Mouse (Mus musculus): ENCODE measurements around the gene Atp5c1.

The Atp5c1 gene

DNA sequence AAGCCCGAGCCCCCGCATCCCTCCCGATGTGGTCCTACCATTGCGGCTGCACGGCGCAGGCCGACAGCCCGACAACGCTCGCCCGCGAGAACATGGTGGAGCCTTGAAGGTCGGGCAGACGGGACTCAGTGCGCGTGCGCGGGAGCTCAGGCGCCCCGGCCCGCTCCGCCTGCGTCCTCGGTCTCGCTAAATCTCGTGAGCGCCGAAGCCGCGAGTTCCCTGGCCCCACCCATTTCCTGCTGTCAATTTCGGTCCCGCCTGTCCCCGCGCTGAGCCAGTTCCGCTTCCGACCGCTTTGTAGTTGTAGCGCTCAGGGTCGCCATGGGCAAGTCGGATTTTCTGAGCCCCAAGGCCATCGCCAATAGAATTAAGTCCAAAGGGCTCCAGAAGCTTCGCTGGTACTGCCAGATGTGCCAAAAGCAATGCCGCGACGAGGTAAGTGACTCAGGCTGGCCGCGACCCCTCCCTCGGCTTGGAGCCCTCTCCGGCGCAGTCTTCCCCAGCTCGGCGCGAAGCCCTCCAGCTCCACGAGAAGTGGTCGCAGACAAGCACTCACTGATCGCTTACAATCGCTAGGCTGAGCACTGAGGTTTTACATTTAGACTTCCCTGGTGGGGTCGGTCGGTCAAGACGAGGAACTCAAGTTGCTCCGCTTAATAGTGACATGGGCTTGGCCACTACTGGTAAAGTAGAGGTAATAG is at the start of gene Atp5c1, which contains the start of gene Kin:
TSS of gene Atp5c1 (minus strand) at position 201 of the 701 bp plus-strand sequence.
TSS of gene Kin (plus strand) at position 284 of the 701 bp plus-strand sequence.
- peak; percentile 98 for DNase-seq (ENCODE audit: low spot score)

GRCm38 (mm10) chr2:10128571-10128970 is 48.3 kb upstream of the Atp5c1 start:
- DNase-seq (ENCODE audit: low spot score), result no peak

DNA sequence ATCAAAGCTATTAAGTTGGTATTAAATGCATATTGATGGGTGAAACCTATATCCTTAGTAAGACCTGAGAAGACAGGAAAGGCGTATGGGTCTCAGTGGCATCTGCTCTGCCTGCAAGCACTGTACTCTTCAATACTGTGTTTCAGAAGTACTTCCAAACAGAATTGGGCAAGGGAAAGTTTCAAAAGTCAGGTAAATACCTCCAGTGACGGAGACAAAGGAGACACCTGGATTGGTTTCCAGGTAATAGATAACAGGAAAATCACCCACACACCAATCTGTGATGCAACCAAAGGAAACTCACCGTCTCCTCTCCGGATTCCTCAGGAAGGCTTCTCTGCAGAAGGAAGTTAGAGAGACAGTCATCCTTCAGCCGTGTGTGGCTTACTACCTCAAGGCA is 47.2 kb upstream of the Atp5c1 start:
- DNase-seq (ENCODE audit: low spot score), result no peak

- DNase-seq (ENCODE audit: low spot score), result no peak
These were observed 45.8 kb upstream of the Atp5c1 start for GRCm38 (mm10) chr2:10126122-10126521.

DNA sequence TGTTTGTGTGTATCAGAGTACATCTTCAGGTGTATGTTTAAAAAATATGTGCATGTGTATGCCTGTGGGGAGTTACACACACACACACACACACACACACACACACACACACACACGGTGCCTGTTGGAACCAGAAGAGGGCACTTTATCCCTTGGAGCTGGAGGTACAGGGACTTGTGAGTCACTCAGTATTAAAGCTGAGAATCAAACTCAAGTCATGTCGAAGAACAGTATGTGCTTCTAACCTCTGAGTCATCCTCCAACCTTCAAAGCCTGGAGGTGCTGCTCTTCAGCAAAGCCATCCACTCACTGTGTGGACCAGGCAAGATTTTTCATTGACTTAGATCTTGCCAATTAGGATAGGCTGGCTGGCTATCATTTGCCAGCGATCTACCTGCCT is 41.5 kb upstream of the Atp5c1 start:
- DNase-seq (ENCODE audit: low spot score), result no peak

- DNase-seq (ENCODE audit: low spot score), result no peak
These were observed 39.0 kb upstream of the Atp5c1 start for GRCm38 (mm10) chr2:10119276-10119675.

- no peak for DNase-seq (ENCODE audit: low spot score)
These were observed 38.4 kb upstream of the Atp5c1 start for GRCm38 (mm10) chr2:10118751-10119150.

GRCm38 (mm10) chr2:10108535-10109189 is 28.4 kb upstream of the Atp5c1 start:
- no peak for DNase-seq (ENCODE audit: low spot score)

- peak; percentile 38 for DNase-seq (ENCODE audit: low spot score)
These were observed 20.9 kb upstream of the Atp5c1 start for GRCm38 (mm10) chr2:10101180-10101579.

DNA sequence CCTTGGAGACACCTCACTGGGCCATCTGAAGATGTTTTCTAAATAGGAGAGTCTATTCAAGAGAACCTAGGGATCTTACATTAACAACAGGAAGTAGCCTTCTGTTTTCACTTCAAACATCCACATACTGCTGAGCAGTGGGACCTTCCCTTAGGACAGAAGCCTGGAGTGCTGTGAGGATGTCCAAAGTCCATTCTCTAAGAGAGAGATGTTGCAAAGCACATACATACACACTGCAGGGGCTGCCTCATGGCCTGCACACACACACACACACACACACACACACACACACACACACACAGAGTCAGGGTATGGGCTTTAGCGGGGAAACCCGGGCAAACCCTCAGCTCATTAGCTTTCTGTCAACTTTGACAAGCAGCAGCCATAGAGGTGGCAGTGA is 20.2 kb upstream of the Atp5c1 start:
- DNase-seq (ENCODE audit: low spot score), result no peak

DNA sequence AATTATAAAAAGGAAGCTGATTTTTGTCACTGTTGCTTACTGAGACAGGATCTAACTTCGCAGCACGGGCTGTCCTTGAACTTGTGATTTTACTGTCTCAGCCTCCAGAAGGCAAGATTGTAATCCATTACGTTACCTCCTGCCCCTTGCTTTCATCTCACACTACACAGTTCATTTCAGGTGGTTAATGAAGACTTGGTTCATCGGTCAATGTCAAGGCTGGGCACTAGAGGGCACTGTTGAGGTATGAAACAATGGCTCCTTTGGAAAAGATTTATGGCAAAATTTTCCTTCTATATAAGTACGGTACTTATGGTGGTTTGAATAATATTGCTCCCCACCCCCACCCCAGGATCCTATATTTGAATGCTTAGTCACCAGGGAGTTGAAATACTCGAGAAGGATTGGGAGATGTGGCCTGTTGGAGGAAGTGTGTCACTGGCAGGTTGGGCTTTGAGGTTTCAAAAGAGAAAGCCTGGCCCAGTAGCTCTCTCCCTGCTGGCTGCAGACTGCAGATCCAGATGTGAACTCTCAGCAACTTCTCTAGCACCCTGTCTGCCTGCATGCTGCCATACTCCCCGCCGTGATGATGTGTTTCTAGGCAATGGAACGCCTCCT is 18.4 kb upstream of the Atp5c1 start:
- peak; percentile 24 for DNase-seq (ENCODE audit: low spot score)

DNA sequence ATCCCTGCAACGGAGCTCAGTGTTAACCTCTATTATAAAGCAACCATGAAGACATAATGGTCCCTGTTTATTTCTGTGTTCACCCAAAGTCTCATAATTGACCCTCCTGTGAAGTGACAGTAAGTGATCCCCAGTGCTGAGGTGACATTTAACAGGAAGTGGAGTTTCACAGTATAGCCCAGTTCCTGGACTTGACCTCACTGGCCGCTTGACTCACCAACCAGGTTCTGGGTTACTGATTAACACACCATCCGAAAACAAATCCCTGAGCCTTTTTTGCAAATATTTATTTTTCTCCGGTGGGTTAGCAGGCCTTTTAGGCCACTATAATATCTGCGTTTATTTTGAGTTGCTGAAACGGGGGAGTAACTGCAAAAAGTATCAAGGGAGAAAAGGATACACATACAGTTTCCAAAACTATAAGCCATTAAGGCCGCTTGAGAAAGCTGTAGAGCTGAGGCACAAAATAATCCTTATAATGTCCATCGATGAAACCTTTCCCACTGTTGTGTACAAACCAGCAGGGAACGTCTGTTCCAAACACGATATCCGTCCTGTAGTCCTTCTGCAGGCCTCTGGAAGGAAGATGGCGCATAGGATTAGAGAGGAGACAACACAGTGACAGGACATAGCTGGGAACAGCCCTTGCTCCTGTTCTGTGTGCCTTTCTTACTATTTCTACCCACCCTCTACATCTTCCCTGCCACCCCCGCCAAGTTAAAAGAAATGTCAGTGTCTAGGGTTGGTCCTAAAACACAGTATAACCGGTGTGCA is 14.2 kb upstream of the Atp5c1 start:
- no peak for DNase-seq (ENCODE audit: low spot score)

GRCm38 (mm10) chr2:10087256-10087850 is 7.0 kb upstream of the Atp5c1 start:
- DNase-seq (ENCODE audit: low spot score), result no peak

DNA sequence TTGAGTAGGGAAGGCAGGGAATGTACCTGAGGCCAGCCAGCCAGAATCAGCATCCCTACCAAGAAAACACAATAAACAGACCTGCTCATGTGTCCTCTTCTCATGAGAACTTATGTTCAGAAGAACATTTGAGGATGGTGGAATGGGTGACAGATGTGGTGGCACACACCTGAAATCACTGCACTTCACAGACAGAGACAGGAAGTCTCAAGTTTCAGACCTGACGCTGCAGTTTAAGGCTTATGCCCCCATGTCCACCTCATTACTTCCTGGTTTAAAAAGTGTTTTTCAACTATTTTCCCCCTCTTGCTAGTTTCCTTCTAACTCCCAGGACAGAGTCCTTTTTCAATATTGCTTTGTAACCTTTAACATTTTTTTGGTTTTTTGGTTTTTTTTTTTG is 2.4 kb upstream of the Atp5c1 start:
- no peak for DNase-seq (ENCODE audit: low spot score)

DNA sequence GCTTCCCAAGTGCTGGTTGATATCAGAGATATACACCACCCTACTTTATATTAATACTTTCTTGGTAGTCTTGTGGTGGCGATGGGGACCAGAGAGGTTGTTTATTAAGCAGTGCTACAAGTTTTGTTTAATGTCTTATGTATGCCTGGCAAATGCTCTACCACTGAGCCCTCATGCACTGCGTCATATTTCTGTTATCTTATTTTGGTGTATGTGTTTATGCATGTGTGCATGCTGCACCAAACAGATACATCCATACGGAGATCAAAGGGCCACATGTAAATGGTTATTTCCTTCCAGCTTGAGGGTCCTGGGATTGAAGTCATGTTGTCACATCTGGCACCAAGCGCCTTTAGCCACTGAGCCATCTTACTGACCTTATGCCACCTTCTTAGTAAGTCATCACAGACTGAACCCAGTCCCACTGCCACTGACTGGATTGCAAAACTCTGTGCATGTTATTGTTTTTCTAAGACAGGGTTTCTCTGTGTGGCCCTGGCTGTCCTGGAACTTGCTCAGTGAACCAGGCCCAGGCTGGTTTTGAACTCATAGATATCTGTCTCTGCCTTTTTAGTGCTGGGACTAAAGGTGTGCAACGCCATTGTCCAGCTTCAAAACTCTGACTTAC is 1.3 kb upstream of the Atp5c1 start:
- no peak for DNase-seq (ENCODE audit: low spot score)

DNA sequence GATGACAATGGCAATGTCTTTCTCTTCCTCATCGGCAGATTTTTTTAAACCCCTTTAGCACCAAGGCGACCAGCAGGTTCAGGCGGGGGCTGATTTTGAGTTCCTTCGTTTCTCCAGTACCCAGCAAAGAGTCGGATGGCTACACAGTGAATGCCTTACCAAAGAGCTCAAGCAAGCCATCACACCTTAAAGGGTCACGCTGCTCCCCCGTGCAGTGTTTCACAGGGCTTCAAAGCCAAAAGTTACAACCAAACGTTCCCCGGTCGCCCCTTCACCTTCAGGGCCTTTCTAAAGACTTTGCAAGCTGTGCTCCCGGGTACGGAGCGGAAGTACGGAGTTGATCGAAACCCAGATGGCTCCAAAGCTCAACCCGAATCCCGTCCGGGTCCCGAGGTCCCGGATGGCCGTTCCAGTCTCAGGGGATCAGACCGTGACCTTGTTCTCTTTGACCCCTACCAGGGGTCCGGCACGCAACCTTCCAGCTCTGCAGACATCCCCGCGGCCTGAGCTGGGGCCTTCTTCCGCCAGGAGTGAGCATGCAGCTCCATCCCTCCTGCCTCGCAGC is 483 bp downstream of the Atp5c1 start:
- no peak for DNase-seq (ENCODE audit: low spot score)

GRCm38 (mm10) chr2:10076675-10077074 is 3.6 kb downstream of the Atp5c1 start:
- no peak for DNase-seq (ENCODE audit: low spot score)

GRCm38 (mm10) chr2:10074470-10074869 is 5.8 kb downstream of the Atp5c1 start:
- no peak for DNase-seq (ENCODE audit: low spot score)

DNA sequence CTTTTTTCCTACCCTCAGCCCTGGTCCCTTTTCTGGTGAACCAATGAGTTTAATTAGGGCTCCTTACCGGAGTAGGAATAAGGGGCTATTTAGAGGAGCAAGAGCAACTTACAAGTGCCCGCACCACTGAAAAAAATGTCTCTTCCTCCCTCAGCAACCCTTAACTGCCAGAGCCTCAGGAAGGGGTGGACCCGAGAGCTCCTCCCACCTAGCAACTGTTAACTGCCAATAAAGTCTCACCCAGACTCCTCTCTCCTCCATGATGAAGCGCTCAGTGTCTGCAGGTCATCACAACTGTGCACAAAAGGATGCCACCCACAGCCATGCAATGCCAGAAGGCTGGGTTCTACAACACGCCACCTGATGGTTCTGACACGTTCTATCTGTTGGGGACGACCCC is 8.6 kb downstream of the Atp5c1 start:
- DNase-seq (ENCODE audit: low spot score), result no peak

GRCm38 (mm10) chr2:10058836-10059235 is 21.5 kb downstream of the Atp5c1 start:
- DNase-seq (ENCODE audit: low spot score), result no peak

DNA sequence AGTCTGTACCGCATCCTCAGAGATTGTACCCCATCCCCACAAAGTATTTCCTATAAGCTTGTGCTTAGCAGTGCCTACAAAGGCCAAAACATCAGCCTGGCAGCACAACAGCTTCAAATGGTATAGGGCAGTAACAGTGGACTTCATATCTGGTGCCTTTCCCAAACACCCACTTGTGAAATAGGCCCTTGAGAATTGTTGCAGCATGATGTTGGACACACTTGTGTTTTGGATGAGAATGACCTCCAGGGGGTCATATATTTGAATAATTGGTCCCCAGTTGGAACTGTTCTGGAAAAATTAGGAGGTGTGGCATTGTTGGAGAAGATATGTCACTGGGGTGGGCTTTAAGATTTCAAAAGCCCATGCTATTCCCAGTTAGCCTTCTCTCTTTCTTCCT is 28.3 kb downstream of the Atp5c1 start:
- no peak for DNase-seq (ENCODE audit: low spot score)

Measured in lung, postnatal 25 days (tissue).